11 mouse cellular contexts compared by ENCODE assay signal in genomic region chr17:84119221-84120017, GRCm38 (mm10).
DNase-seq lines count a peak whose midpoint lies in the region; ATAC-seq and TF ChIP-seq lines count a peak whose summit lies in the region.
"Had no signal": no experiment of that assay in that cellular context is flagged by ENCODE, and none has a peak within 500 bp of the region (broad histone marks: within the 10 kb centered on the region; RNA-seq: fewer than 3 reads in every experiment).

No protein-coding gene starts in this region.

- no peaks in the 10 kb centered on the region for H3K9me3 ChIP-seq in heart, embryonic 15.5 days (replicated peaks)
- H3K9me3 ChIP-seq in forebrain, postnatal 0 days (ENCODE audit: low read length): no peaks in the 10 kb centered on the region
- H3K9me3 ChIP-seq: hindbrain, embryonic 13.5 days; limb, embryonic 12.5 days had no signal

- peak overlapping the region; percentile 54 for H3K27ac ChIP-seq in heart, embryonic 15.5 days
- H3K27ac ChIP-seq in macrophage: peak overlapping the region; percentile 99
- H3K27ac ChIP-seq in forebrain, postnatal 0 days (ENCODE audit: low read depth, low read length): no peak overlapping the region
- H3K27ac ChIP-seq: hindbrain, embryonic 13.5 days; limb, embryonic 12.5 days had no signal

- H3K27me3 ChIP-seq in heart, embryonic 15.5 days: no peaks in the 10 kb centered on the region
- no peaks in the 10 kb centered on the region for H3K27me3 ChIP-seq in forebrain, postnatal 0 days (ENCODE audit: insufficient read depth, low read length)
- H3K27me3 ChIP-seq: limb, embryonic 12.5 days; Patski had no signal

- no peak overlapping the region for H3K9ac ChIP-seq in heart, embryonic 15.5 days
- H3K9ac ChIP-seq in forebrain, postnatal 0 days: no peak overlapping the region
- H3K9ac ChIP-seq: hindbrain, embryonic 13.5 days; limb, embryonic 12.5 days had no signal

- H3K4me1 ChIP-seq in heart, embryonic 15.5 days (replicated peaks): peaks cover 20% of the 10 kb centered on the region
- H3K4me1 ChIP-seq in forebrain, postnatal 0 days (ENCODE audit: insufficient read depth): no peaks in the 10 kb centered on the region

- H3K79me2 ChIP-seq in macrophage (ENCODE audit: inconsistent target): peaks cover 57% of the 10 kb centered on the region

- WGBS in heart, embryonic 15.5 days: 82% methylated on average over 16 of the region's 16 CpGs
- 7% methylated on average over 16 of the region's 16 CpGs for WGBS in macrophage (ENCODE audit: missing documents)
- 89% methylated on average over 16 of the region's 16 CpGs for WGBS in forebrain, postnatal 0 days

- ATAC-seq in heart, embryonic 15.5 days (replicated peaks; ENCODE audit: insufficient number of reproducible peaks, insufficient read depth, low FRiP score, low read depth): no peak; the same call in 1 of the 2 replicates
- peak; percentile 33 for ATAC-seq in common myeloid progenitor, adult 5-6 weeks (replicated peaks; ENCODE audit: low read depth, poor library complexity, severe bottlenecking)
- no peak for ATAC-seq in forebrain, postnatal 0 days
- ATAC-seq: Patski had no signal

- H3K4me2 ChIP-seq in heart, embryonic 15.5 days: no peak overlapping the region
- no peak overlapping the region for H3K4me2 ChIP-seq in forebrain, postnatal 0 days (ENCODE audit: low read depth)
- H3K4me2 ChIP-seq: hindbrain, embryonic 13.5 days; limb, embryonic 12.5 days had no signal

- H3K4me3 ChIP-seq in heart, embryonic 15.5 days: no peak overlapping the region
- no peak overlapping the region for H3K4me3 ChIP-seq in macrophage (ENCODE audit: inconsistent target)
- H3K4me3 ChIP-seq in forebrain, postnatal 0 days (ENCODE audit: low read depth, low read length): no peak overlapping the region
- H3K4me3 ChIP-seq: hindbrain, embryonic 13.5 days; limb, embryonic 12.5 days had no signal

- no peaks in the 10 kb centered on the region for H3K36me3 ChIP-seq in heart, embryonic 15.5 days
- H3K36me3 ChIP-seq in macrophage (ENCODE audit: inconsistent target): no peaks in the 10 kb centered on the region
- H3K36me3 ChIP-seq in forebrain, postnatal 0 days (ENCODE audit: insufficient read depth): no peaks in the 10 kb centered on the region
- H3K36me3 ChIP-seq: hindbrain, embryonic 13.5 days; limb, embryonic 12.5 days had no signal

- DNase-seq in heart, adult 9 months (ENCODE audit: low spot score in 2 of 2): no peak
- DNase-seq in thymus, postnatal 0 days (ENCODE audit: low spot score): peak; percentile 98
- no peak for DNase-seq in layer of hippocampus, postnatal 25 days (ENCODE audit: extremely low spot score in 1 of 2, low spot score in 1 of 2)
- DNase-seq in left cerebral cortex, adult 8-10 months (ENCODE audit: low spot score in 2 of 2): no peak
- no peak for DNase-seq in forebrain, postnatal 0 days

- no peak for TF ChIP-seq CTCF in forebrain, postnatal 0 days (IDR thresholded peaks at IDR 0.05; ENCODE audit: low read depth)
